Comparison of ENCODE assay signal across 9 mouse cellular contexts in the genomic region with DNA sequence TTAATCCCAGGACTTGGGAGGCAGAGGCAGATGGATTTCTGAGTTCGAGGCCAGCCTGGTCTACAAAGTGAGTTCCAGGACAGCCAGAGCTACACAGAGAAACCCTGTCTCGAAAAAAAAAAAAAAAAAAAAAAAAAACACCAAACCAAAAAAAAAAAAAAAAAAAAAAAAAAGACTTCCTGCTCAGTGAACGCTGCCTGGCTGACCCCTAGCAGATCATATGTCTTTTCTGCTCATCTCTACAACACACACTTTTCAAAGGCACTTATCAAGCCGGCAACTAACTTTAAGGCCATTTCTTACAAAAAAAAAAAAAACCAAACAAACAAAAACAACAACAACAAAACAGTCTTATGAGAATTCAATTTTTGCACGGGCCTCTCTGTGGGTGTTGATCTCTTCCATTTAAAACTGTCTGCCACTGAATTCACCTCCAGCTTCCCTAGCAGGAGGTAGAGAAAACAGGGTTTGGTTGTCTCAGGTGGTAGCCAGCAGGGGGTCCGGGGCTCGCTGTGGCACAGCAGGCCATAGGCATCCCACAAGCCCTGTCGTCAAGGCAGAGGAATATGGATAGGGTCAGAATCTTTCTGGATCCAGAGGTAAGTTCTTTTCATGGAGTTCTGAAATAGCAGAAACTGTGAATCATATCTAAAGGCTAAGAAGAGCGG. TPM values are rescaled to one million over a fixed set of nuclear protein-coding genes. Genes with fewer than 3 reads are reported as not detected.
DNase-seq lines count a peak whose midpoint lies in the region; ATAC-seq lines count a peak whose summit lies in the region.
"Had no signal": no experiment of that assay in that cellular context is flagged by ENCODE, and none has a peak within 500 bp of the region (broad histone marks: within the 10 kb centered on the region; RNA-seq: fewer than 3 reads in every experiment).

No protein-coding gene starts in this region.

- H3K4me1 ChIP-seq in forebrain, embryonic 12.5 days = peaks cover 24% of the 10 kb centered on the region
- peaks cover 26% of the 10 kb centered on the region for H3K4me1 ChIP-seq in limb, embryonic 13.5 days

- no peaks in the 10 kb centered on the region for H3K9me3 ChIP-seq in forebrain, embryonic 12.5 days
- no peaks in the 10 kb centered on the region for H3K9me3 ChIP-seq in limb, embryonic 13.5 days

- H3K27me3 ChIP-seq in forebrain, embryonic 12.5 days = no peaks in the 10 kb centered on the region
- no peaks in the 10 kb centered on the region for H3K27me3 ChIP-seq in limb, embryonic 13.5 days

- peak overlapping the region; percentile 56 for H3K4me2 ChIP-seq in forebrain, embryonic 12.5 days
- peak overlapping the region; percentile 64 for H3K4me2 ChIP-seq in limb, embryonic 13.5 days (replicated peaks)

- peak; percentile 29 for DNase-seq in retina, embryonic 14.5 days (ENCODE audit: low spot score)
- no peak for DNase-seq in retina, postnatal 1 day
- DNase-seq in urinary bladder, adult 2 months (ENCODE audit: low spot score) = no peak
- no peak for DNase-seq in left cerebral cortex, adult 9 months (ENCODE audit: low spot score in 2 of 2)
- no peak for DNase-seq in adrenal gland, postnatal 25 days
- DNase-seq: kidney, postnatal 25 days; lung, postnatal 10 days had no signal

- 27% methylated on average over 8 of the region's 9 CpGs for WGBS in forebrain, embryonic 12.5 days
- 25% methylated on average over 9 of the region's 9 CpGs for WGBS in limb, embryonic 13.5 days

- H3K9ac ChIP-seq in forebrain, embryonic 12.5 days = peak overlapping the region; percentile 100
- peak overlapping the region; percentile 99 for H3K9ac ChIP-seq in limb, embryonic 13.5 days

- peak overlapping the region; percentile 99; the same call in 1 of the 2 replicates for H3K27ac ChIP-seq in forebrain, embryonic 12.5 days
- H3K27ac ChIP-seq in limb, embryonic 13.5 days = peak overlapping the region; percentile 98; the same call in 1 of the 2 replicates

- peaks cover 17% of the 10 kb centered on the region; the same call in 1 of the 2 replicates for H3K36me3 ChIP-seq in forebrain, embryonic 12.5 days (replicated peaks)
- H3K36me3 ChIP-seq in limb, embryonic 13.5 days = peaks cover 3% of the 10 kb centered on the region; the same call in 1 of the 2 replicates

- ATAC-seq in forebrain, embryonic 12.5 days (ENCODE audit: low FRiP score) = no peak
- ATAC-seq in limb, embryonic 13.5 days (ENCODE audit: low FRiP score, low read depth) = no peak

- peak overlapping the region; percentile 94 for H3K4me3 ChIP-seq in forebrain, embryonic 12.5 days (replicated peaks)
- peak overlapping the region; percentile 92 for H3K4me3 ChIP-seq in limb, embryonic 13.5 days

RNA-seq across cellular contexts. Expression of a gene that starts 2.4 kb away (rescaled TPM):
- polyA plus RNA-seq in forebrain, embryonic 12.5 days (2016; fragmentation: Nextera tagmentation; extraction: Ambion mirVana) = 362 and 384 TPM in 2 replicates
- polyA plus RNA-seq in limb, embryonic 13.5 days (2015; fragmentation: Nextera tagmentation; extraction: Ambion mirVana) = 266 and 267 TPM in 2 replicates
- polyA plus RNA-seq in urinary bladder, adult 2 months (2012; rRNA removed) = 19.5 and 20.0 TPM in 2 replicates
- 9.8 and 11.3 TPM in 2 replicates for total RNA-seq in adrenal gland, postnatal 25 days (2021)

Comparison
In these comparisons a context has a peak if more than half of its experiments do, and no peak if none do; other contexts are left out.
1. RNA of a gene that starts 2.4 kb away (polyA plus RNA-seq): 362 to 384 TPM in forebrain, embryonic 12.5 days and 266 to 267 TPM in limb, embryonic 13.5 days; 19.5 to 20.0 TPM in urinary bladder, adult 2 months; every median in the first group is over 10 times any median in the second.